Mouse (Mus musculus): ENCODE results near the gene Zfp775. TPM values are rescaled to one million over a fixed set of nuclear protein-coding genes. Genes with fewer than 3 reads are reported as not detected.

Gene Zfp775
- polyA plus RNA-seq (2017; shearing (Covaris generic)), result 3.3 TPM

DNA sequence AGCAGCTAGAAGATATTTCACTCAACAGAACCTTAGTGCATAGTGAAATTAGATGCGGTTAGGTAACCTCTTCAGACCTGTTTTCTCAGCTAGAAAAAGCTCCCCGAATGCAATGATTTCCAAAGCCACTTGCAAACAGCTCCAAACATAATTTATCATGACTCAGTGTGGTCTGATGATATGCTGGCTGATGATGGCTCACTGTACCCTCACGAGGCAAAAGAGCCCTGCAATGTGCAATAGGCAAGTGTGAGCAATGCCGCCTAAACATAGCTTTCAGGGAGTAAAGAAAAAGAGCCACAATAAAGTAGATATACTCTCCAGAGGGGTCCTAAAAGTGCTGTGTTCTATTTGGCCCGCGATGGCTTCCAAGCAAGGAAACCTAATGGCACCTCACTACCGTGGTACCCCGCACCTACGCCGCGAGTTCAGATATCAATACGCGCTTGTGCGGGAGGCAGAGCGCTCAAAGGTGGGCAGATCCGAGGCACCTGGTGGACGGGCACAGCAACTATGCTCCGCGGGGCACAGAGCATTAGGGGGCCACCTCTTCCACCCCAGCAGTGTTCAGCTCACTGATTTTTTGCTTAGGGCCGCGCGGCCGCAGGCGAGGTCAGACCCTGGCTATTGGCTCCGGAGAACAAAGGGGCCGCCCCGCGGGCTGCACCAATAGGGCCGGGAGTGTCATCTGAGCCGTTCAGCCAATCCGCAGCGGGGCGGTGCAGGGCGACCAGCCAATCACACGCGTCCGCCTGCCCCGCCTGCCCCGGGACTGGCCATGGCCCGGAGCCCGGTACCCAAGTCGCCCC, at the start of gene Zfp775:
Zfp775 (plus strand) TSS at position 793 of the 809 bp plus-strand sequence.

DNA sequence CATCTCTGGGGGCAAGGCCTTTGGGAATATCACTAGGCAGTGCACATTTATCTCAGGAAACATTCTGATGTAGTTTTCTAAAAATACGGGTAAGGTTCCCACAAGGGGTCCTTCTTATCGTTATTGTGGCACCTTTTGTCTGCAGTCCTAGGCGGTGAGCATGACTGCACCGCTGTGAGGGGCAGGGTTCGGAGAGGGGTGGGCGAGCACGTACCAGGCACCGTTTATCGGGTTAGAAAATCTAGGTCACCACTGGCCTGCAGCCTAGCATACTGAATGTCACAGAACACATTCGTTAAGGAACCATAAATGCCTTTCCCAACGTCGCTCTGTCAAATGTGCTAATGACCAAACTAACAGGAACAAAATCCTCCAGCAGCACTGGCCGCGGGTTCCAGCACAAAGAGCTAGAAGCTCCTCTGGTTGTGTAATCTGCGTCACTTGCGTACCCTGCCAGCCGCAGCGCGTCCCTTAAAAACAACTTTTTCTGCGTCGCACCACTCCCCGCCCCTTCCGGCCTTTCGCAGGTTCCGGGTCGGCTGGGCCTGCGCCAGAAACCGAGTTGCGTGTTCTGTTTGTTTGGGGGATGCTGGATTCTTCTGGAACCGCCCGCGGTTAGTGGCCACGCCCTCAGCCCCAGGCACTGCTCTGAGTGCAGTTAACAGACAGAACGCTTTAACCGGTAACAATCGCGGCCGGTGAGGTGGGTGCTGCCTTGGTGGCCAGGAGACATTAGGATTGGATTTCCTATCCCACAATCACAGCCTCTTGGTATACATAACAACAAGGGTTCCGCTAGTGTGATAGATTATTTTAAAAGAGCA, 47.4 kb upstream of the Zfp775 start, which contains the start of gene Lrrc61:
Lrrc61 (plus strand) TSS at position 517 of the 824 bp plus-strand sequence.

DNA sequence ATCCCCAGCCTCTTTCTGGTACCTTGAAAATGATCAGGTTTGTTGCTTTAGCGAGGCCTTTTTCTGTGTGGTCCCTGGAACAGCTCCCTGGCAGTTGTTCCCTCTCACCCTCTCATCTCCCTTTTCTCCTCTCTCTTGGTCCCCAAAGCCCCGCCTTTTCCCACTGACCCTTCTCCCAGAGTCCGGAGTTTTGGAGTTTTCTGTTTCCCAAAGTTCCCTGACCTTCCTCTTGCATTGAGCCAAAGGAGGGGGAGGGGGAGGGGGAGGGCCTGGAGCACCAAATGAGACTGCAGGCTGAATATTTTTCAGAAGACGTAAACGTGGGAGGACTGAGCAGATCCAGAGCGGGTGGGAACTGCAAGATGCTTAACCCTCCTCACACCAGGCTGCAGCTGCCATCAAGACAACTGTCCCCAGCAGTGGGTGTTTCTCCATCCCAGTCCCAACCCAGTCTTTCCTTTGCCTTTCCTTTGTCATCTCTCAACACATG, 29.2 kb upstream of the Zfp775 start, which contains the start of gene Rarres2:
Rarres2 (minus strand) TSS at position 218 of the 490 bp plus-strand sequence.

DNA sequence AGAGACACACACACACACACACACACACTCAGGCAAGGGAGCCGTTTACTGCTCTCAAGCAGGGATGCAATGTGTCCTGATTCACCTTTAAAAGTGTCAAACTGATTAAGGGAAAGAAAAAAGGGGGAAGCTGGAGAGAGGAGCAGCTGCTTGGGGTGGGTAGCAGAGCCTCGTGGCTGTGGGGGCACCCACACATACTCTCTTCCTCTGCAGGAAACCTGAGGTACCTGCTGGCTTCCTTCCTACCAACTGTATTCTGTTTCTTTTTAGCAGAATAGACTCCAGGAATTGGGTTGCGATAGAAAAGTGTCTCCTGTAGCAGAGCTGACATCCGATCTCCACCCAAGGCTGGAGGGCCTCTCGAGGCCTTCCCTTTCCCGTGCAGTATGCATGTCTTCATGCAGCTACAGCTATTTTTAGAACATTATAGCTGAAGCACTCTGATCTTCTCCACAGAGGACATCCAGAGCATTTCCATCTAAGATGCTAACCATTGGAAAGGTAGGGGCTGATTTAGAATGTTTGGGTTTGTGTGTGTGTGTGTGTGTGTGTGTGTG, 12.6 kb upstream of the Zfp775 start, which contains the start of gene Gm45021:
Gm45021 (plus strand) TSS at position 417 of the 557 bp plus-strand sequence.

DNA sequence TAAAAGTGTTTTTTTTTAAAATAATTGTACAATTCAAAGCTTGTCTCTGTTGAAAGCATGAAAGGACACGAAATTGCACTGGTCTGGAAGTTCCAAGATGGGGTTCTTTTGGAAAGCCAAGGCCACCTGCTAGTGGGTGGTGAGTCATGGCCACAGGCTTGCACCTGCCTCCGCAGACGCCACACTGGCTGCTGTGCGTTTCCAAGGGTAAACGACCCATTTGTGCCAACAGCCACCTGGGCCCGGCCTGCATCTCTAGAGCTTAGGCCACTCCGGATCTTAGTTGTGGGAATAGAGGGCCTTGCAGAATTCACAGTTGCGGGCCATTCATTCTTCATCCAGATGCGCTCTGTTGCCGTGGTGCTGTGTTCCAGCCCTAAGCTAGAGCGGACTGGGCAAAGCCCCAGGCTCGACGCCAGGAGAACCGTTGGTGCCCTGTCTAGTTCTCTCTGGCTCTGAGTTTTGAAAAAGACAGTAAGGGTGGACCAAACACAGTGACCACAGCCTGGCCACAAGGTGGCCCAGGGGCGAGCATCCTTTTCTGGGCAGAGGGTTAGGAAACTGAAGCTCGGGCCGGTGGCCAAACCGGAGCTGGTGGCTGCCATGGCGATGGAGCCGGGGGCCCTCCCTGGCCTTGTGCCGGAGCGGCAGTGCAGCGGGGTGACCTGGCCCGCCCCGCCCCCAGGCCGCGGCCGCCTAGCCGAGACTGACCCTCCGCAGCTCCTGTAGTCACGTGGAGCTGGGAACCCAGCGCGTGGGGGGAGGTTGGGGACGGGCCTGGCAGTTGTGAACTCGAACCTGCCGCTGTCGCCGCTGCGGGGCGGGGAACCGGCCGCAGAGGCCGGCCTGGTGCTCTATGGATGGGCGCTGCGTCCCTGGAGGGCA, 8.5 kb upstream of the Zfp775 start, which contains the start of the genes Repin1 and Gm44965:
Repin1 (plus strand) TSS at position 726 of the 885 bp plus-strand sequence.
Gm44965 (plus strand) TSS at position 784 of the 885 bp plus-strand sequence.

DNA sequence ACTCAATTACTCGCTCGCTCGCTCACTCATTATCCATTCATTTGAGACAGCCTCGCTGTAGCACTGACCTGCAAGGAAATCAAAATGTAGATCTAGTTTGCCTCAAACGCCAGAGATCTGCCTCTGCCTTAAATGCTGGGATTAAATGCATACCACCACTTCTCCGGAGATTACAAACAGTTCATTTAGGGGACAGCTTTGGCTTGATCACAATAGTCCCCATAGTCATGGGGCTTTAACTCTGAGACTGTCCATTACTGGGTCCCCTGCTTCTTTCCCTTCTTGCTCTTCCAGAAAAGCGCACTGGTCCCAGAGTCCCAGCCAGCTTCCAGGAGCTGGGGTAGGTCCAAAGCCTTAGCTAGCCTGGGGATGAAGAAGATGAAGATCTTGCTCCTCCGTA, 24.6 kb downstream of the Zfp775 start, which contains the start of gene AI854703:
AI854703 (plus strand) TSS at position 301 of the 400 bp plus-strand sequence.

DNA sequence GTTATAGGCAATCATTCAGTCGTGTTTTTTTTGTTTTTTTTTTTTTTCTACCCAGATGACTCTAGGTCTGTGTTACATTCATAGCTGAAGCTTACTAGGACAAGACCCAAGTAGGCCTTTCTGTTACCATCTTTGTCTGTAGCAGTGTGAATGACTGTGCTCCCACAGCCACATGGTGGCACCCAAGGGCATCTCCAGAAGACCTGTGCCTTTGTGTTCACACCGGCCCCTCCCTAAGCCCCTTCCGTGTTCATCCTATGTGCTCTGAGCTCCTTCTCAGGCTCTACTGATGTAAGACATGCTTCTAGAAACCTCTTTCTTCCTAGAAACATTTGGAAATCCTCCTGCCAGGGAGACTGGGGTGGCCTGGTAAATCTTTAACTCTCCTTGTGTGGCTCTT, 45.1 kb downstream of the Zfp775 start, which contains the start of gene Gimap8:
Gimap8 (plus strand) TSS at position 240 of the 400 bp plus-strand sequence.

Other genes with a start within 250 kb of the Zfp775 start
- gene Krba1, start 206.5 kb upstream of the Zfp775 start, polyA plus RNA-seq (2017; shearing (Covaris generic)), result 34.6 TPM
- gene Zfp467, start 156.2 kb upstream of the Zfp775 start, polyA plus RNA-seq (2017; shearing (Covaris generic)), result 14.2 TPM
- 0.21 TPM for gene Sspo, start 153.8 kb upstream of the Zfp775 start, polyA plus RNA-seq (2017; shearing (Covaris generic))
- 0.29 TPM for gene Atp6v0e2, start 64.4 kb upstream of the Zfp775 start, polyA plus RNA-seq (2017; shearing (Covaris generic))
- 57.5 TPM for gene Lrrc61, start 47.3 kb upstream of the Zfp775 start, polyA plus RNA-seq (2017; shearing (Covaris generic))
- not detected for gene Rarres2, start 29.3 kb upstream of the Zfp775 start, polyA plus RNA-seq (2017; shearing (Covaris generic))
- not detected for gene Gm45021, start 12.5 kb upstream of the Zfp775 start, polyA plus RNA-seq (2017; shearing (Covaris generic))
- 3.4 TPM for gene Repin1, start 8.2 kb upstream of the Zfp775 start, polyA plus RNA-seq (2017; shearing (Covaris generic))
- not detected for gene Gm44965, start 8.1 kb upstream of the Zfp775 start, polyA plus RNA-seq (2017; shearing (Covaris generic))
- 5.2 TPM for gene AI854703, start 24.7 kb downstream of the Zfp775 start, polyA plus RNA-seq (2017; shearing (Covaris generic))
- gene Gimap8, start 45.2 kb downstream of the Zfp775 start, polyA plus RNA-seq (2017; shearing (Covaris generic)), result 194 TPM
- 285 TPM for gene Gimap9, start 74.1 kb downstream of the Zfp775 start, polyA plus RNA-seq (2017; shearing (Covaris generic))
- 1,424 TPM for gene Gimap4, start 82.5 kb downstream of the Zfp775 start, polyA plus RNA-seq (2017; shearing (Covaris generic))
- gene Gimap6, start 106.2 kb downstream of the Zfp775 start, polyA plus RNA-seq (2017; shearing (Covaris generic)), result 1,045 TPM
- gene Gm28053, start 116.5 kb downstream of the Zfp775 start, polyA plus RNA-seq (2017; shearing (Covaris generic)), result 29.9 TPM
- 306 TPM for gene Gimap7, start 116.6 kb downstream of the Zfp775 start, polyA plus RNA-seq (2017; shearing (Covaris generic))
- 196 TPM for gene Gimap1, start 137.0 kb downstream of the Zfp775 start, polyA plus RNA-seq (2017; shearing (Covaris generic))
- gene Gimap5, start 144.1 kb downstream of the Zfp775 start, polyA plus RNA-seq (2017; shearing (Covaris generic)), result 259 TPM
- gene Gimap3, start 168.8 kb downstream of the Zfp775 start, polyA plus RNA-seq (2017; shearing (Covaris generic)), result 2,133 TPM
- gene Tmem176a, start 238.9 kb downstream of the Zfp775 start, polyA plus RNA-seq (2017; shearing (Covaris generic)), result 12.9 TPM
- 18.8 TPM for gene Tmem176b, start 239.4 kb downstream of the Zfp775 start, polyA plus RNA-seq (2017; shearing (Covaris generic))

Data from CD4-positive, CD25-positive, alpha-beta regulatory T cell, adult 9 weeks (primary cell).